Mouse (Mus musculus): ENCODE measurements at regions not wholly inside any gene's neighbourhood (a gene's known extent, or its start where the extent isn't known, plus 50 kb on each side); places are given as distances from the start of the nearest gene placed in this dataset.

- DNase-seq (ENCODE audit: low spot score) = no peak
Measured at GRCm38 (mm10) chr19:27140892-27141291, 75.4 kb upstream of the Vldlr start.

- DNase-seq (ENCODE audit: low spot score) = no peak
Measured at GRCm38 (mm10) chr19:27142181-27142580, 74.1 kb upstream of the Vldlr start.

- DNase-seq (ENCODE audit: low spot score) = no peak
Measured at GRCm38 (mm10) chr19:27147404-27147803, 68.9 kb upstream of the Vldlr start.

- DNase-seq (ENCODE audit: low spot score) = peak; percentile 15
Measured at GRCm38 (mm10) chr19:27148330-27148729, 68.0 kb upstream of the Vldlr start.

- no peak for DNase-seq (ENCODE audit: low spot score)
Measured at GRCm38 (mm10) chr19:27149567-27149966, 66.7 kb upstream of the Vldlr start.

GRCm38 (mm10) chr19:27161933-27162332, 54.4 kb upstream of the Vldlr start:
- no peak for DNase-seq (ENCODE audit: low spot score)
